Mouse (Mus musculus) megakaryocyte, embryonic 14.5 days (primary cell): ENCODE data around the gene H2-Eb1. TPM values are rescaled to one million over a fixed set of nuclear protein-coding genes. Genes with fewer than 3 reads are reported as not detected.

ENCODE experiments used
- H3K27me3 ChIP-seq: replicated peaks from 2 replicates; pipeline ENCODE3; 2012; ENCODE audit warnings: inconsistent platforms
- H3K36me3 ChIP-seq: replicated peaks from 2 replicates; pipeline ENCODE3; 2012; ENCODE audit warnings: low read length, inconsistent platforms, mixed read lengths
- H3K4me1 ChIP-seq: 2 replicates; pipeline ENCODE4 v1.6.1; 2012; ENCODE audit warnings: inconsistent platforms
- H3K4me3 ChIP-seq: replicated peaks from 2 replicates; pipeline ENCODE3; 2012; ENCODE audit warnings: moderate library complexity, mild to moderate bottlenecking, inconsistent platforms
- H3K9me3 ChIP-seq: 2 replicates; pipeline ENCODE4 v1.6.1; 2012; ENCODE audit warnings: inconsistent platforms
- FLI1 ChIP-seq: IDR thresholded peaks from 2 replicates; pipeline ENCODE4 v1.6.1; 2012; ENCODE audit warnings: low read length, inconsistent platforms, mixed read lengths
- GATA1 ChIP-seq: IDR thresholded peaks from 3 replicates; pipeline ENCODE4 v1.6.1; 2012; ENCODE audit warnings: mixed read lengths, low read length, inconsistent platforms, borderline replicate concordance
- polyA plus RNA-seq: library from polyadenylated mRNA; stranded (reverse); fragments of >175 nt; gene quantifications from 2 replicates; pipeline ENCODE4 v1.2.3, GENCODE M21; 2012; ENCODE audit warnings: low replicate concordance; ENCODE audit not compliant: insufficient read depth

The H2-Eb1 gene
- polyA plus RNA-seq, 1 experiment: not detected

- peak overlapping the region; percentile 46 for H3K4me3 ChIP-seq
- TF ChIP-seq FLI1 (no peak), GATA1 (no peak)
- peaks cover 4% of the 10 kb centered on the region for H3K27me3 ChIP-seq
- peaks cover 31% of the 10 kb centered on the region for H3K4me1 ChIP-seq
- no peaks in the 10 kb centered on the region for H3K9me3 ChIP-seq
- no peaks in the 10 kb centered on the region for H3K36me3 ChIP-seq
These were observed 18.7 kb upstream of the H2-Eb1 start for GRCm38 (mm10) chr17:34286999-34287398.

- Histone ChIP-seq H3K4me1 (peaks cover 34% of the 10 kb centered on the region), H3K36me3 (no peaks in the 10 kb centered on the region), H3K27me3 (peaks cover 2% of the 10 kb centered on the region), H3K9me3 (no peaks in the 10 kb centered on the region), H3K4me3 (peak within 1 kb of the TSS; percentile 46)
- TF ChIP-seq FLI1 (no peak), GATA1 (no peak)
These were observed 18.0 kb upstream of the H2-Eb1 start, which contains the start of gene H2-Aa for GRCm38 (mm10) chr17:34287648-34288047. H2-Aa (minus strand) TSS chr17:34287823.

GRCm38 (mm10) chr17:34288131-34288530, 17.5 kb upstream of the H2-Eb1 start:
- peaks cover under 1% of the 10 kb centered on the region for H3K27me3 ChIP-seq
- H3K4me1 ChIP-seq: peaks cover 34% of the 10 kb centered on the region
- H3K4me3 ChIP-seq: no peak overlapping the region
- TF ChIP-seq FLI1: no peak
- TF ChIP-seq GATA1: no peak
- H3K36me3 ChIP-seq: no peaks in the 10 kb centered on the region
- H3K9me3 ChIP-seq: no peaks in the 10 kb centered on the region

DNA sequence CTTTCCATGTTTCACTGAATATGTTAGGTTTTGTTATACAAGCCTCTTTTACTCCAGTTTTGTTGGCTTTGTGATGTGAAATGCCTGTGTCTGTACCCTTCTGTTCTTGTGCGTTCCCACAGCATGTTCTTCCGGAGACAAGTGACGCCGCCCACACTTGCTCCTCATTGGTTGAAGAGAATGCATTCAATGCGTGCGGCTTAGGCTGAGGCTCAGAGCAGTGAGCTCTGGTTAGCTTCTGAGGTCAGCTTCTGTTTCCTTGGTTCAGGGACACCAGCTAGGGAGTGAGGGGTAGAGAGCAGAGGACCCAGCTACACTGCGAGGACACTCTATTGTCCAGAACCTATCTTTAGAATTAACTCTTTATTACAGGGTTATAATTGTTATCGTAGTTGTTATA, 14.1 kb upstream of the H2-Eb1 start:
- H3K4me3 ChIP-seq: peak overlapping the region; percentile 77
- H3K27me3 ChIP-seq: no peaks in the 10 kb centered on the region
- peaks cover 51% of the 10 kb centered on the region for H3K4me1 ChIP-seq
- H3K36me3 ChIP-seq: no peaks in the 10 kb centered on the region
- TF ChIP-seq FLI1 (no peak), GATA1 (no peak)
- no peaks in the 10 kb centered on the region for H3K9me3 ChIP-seq

DNA sequence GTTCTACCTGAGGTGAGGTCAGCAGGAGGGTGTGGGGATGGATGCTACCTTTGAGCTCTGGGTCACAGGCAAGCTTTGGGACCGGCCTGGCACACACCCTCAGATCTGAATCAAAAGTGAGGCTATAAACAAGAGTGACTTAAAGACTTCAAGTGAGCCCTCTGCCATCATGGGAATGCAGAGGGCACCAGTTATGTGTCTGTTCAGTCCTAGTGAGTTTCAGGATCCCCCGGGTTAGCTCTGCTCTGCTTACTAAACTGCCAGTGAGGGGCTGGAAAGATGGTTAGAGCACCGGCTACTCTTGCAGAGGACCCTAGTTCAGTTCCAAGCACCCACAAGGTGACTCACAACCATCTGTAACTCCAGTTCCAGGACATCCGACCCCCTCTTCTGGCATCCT, 13.1 kb upstream of the H2-Eb1 start:
- no peaks in the 10 kb centered on the region for H3K9me3 ChIP-seq
- no peaks in the 10 kb centered on the region for H3K27me3 ChIP-seq
- H3K4me3 ChIP-seq: no peak overlapping the region
- peaks cover 48% of the 10 kb centered on the region for H3K4me1 ChIP-seq
- TF ChIP-seq FLI1: no peak
- no peak for TF ChIP-seq GATA1
- no peaks in the 10 kb centered on the region for H3K36me3 ChIP-seq

DNA sequence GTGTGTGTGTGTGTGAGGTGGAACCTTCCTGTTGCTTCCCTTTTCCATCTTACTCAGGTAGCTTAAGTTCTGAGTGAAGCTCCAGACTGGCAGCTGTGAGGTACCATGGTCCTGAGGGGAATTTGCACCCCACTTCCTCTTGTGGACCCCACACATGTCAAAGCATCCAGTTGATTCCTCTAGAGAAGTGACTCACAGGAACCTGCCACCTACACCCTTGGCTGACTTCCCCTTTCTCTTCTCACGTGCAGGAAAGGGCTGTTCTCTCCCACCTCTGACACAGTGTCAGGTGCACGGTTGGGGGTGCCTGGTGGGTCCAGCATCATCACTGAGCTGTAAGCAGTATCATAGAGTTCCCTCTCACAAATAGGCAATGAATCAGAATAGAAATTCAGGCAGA, 12.1 kb upstream of the H2-Eb1 start:
- H3K9me3 ChIP-seq: no peaks in the 10 kb centered on the region
- no peak for TF ChIP-seq FLI1
- no peak for TF ChIP-seq GATA1
- H3K36me3 ChIP-seq: no peaks in the 10 kb centered on the region
- no peak overlapping the region for H3K4me3 ChIP-seq
- H3K4me1 ChIP-seq: peaks cover 46% of the 10 kb centered on the region
- H3K27me3 ChIP-seq: peaks cover 5% of the 10 kb centered on the region

- no peak overlapping the region for H3K4me3 ChIP-seq
- peaks cover 46% of the 10 kb centered on the region for H3K4me1 ChIP-seq
- peaks cover 5% of the 10 kb centered on the region for H3K27me3 ChIP-seq
- TF ChIP-seq GATA1 (no peak), FLI1 (no peak)
- H3K9me3 ChIP-seq: no peaks in the 10 kb centered on the region
- no peaks in the 10 kb centered on the region for H3K36me3 ChIP-seq
These were observed 11.4 kb upstream of the H2-Eb1 start for GRCm38 (mm10) chr17:34294249-34294648.

GRCm38 (mm10) chr17:34295307-34295706, 10.4 kb upstream of the H2-Eb1 start:
- TF ChIP-seq GATA1: no peak
- no peak for TF ChIP-seq FLI1
- H3K27me3 ChIP-seq: peaks cover 5% of the 10 kb centered on the region
- peaks cover 46% of the 10 kb centered on the region for H3K4me1 ChIP-seq
- no peaks in the 10 kb centered on the region for H3K9me3 ChIP-seq
- H3K36me3 ChIP-seq: no peaks in the 10 kb centered on the region
- no peak overlapping the region for H3K4me3 ChIP-seq

DNA sequence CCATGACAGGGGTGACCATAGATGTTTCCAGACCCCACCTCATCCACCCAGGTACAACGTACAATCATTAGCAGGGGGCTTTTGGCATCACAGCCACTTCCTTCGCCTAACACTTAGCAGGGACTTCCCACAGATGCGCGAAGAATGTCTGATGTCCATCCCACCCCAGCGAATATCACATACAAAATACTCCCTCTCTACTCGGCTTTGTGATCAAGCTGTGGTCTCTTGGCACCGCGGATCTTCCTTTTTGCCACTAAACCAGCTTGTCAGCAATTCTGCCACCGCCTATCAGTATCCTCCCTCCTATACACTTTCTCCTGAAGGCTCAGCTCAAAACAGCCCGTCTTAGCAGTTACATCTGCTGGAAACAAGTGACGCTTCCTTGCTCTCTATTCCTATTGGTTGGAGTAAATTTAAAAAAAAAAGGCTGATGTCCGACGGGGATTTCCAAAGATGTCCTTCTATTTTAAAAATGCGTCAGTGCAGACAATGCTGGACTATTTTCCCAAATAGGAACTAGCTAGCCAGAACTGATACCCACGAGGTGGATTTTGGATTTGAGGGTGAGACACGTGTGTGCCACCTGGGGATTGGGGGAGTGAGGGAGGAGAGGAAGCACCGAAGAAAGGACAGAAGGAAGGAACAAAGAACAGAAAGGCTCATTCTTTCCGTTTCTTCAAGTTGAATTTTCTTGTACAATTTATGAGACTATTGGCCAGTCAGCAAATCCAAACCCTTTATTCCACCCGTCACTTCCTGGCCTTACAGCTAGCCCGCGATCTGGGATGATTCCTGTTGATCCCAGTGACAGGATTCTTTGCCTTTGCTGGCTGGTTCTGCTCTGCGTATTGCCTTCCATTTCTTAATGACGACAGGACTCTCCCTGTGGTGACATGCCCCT, 9.5 kb upstream of the H2-Eb1 start:
- Histone ChIP-seq H3K9me3 (no peaks in the 10 kb centered on the region), H3K27me3 (peaks cover 7% of the 10 kb centered on the region), H3K4me1 (peaks cover 45% of the 10 kb centered on the region), H3K4me3 (peak overlapping the region; percentile 77), H3K36me3 (no peaks in the 10 kb centered on the region)
- TF ChIP-seq FLI1 (no peak), GATA1 (no peak)

DNA sequence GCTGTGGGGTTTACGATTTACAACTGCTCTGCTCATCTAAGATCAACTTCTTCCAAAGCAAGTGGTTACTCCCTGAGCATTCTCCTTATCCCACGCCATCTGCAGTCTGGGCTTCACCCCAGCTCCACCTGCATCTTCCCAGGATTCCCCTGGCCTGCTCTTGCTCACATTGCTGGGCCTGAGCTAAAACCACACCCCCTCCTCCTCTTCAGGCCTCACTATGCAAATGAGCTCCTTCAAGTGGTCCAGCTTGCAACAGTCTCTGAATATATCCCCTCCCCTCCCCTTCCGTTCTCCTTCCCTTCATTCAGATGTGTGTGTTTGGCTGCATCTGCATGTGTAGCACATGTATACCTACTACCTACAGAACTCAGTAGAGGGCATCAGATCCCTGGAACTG, 6.3 kb upstream of the H2-Eb1 start:
- Histone ChIP-seq H3K9me3 (no peaks in the 10 kb centered on the region), H3K4me3 (no peak overlapping the region), H3K36me3 (no peaks in the 10 kb centered on the region), H3K27me3 (peaks cover 9% of the 10 kb centered on the region), H3K4me1 (peaks cover 24% of the 10 kb centered on the region)
- TF ChIP-seq FLI1 (no peak), GATA1 (no peak)
